Mouse (Mus musculus): ENCODE results near the gene Cmpk1. TPM values are rescaled to one million over a fixed set of nuclear protein-coding genes. Genes with fewer than 3 reads are reported as not detected.

The Cmpk1 gene
- total and polyA plus RNA-seq, 3 experiments: 27.2 to 115 (median 92.1) TPM

DNA sequence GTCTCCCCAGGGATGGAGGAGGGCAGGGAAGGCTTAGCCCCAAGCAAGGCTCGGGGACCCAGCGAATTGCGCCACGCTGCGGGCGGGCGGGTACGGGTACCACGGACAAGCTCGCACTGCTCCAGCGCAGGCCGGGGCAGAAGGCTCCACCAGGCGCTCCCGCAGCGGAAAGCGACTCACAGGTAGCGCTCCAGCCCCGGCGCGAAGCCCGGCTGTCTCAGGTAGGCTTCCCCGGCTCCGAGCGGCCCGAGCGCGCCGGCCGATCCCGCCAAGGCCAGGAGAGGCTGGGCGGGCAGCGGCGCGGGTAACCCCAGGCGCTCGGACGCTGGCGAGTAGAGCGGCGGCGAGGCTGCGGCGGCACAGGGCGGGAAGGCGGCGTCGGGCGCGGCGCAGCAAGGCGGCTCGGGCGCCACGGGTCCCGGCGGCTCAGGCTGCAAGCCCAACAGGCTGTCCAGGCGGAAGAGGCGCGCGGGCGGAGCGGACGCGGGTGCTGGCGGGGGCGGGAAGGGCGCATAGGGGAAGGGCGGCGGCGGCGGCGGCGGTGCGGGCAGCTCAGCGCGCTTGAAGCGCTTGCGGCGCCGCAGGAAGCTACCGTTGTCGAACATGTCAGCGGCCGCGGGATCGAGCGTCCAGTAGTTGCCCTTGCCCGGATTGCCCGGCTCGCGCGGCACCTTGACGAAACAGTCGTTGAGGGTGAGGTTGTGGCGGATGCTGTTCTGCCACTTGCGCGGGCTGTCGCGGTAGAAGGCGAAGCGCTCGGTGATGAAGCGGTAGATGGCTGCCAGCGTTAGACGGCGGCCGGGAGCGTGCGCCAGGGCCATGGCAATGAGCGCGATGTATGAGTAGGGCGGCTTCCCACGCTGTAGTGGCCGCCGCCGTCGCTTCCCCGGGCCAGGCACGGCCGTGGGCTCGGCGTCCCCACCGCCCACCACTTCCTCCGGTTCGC is 61.8 kb downstream of the Cmpk1 start:
- TF ChIP-seq BHLHE40 (IDR thresholded peaks at IDR 0.05; ENCODE audit: low read depth, low read length) (no peak), E2F4 (IDR thresholded peaks at IDR 0.05; ENCODE audit: insufficient replicate concordance, low read depth, low read length) (no peak), JUN (IDR thresholded peaks at IDR 0.05; ENCODE audit: insufficient read depth, low read depth, low read length) (no peak), TBP (conservative IDR thresholded peaks at IDR 0.05; ENCODE audit: low read depth, low read length) (no peak), GABPA (IDR thresholded peaks at IDR 0.05; ENCODE audit: insufficient replicate concordance, low read depth, low read length) (no peak), CHD2 (IDR thresholded peaks at IDR 0.05; ENCODE audit: low read length) (no peak), RAD21 (IDR thresholded peaks at IDR 0.05; ENCODE audit: low read depth, low read length) (no peak), MXI1 (IDR thresholded peaks at IDR 0.05; ENCODE audit: low read depth, low read length) (no peak), NRF1 (IDR thresholded peaks at IDR 0.05; ENCODE audit: low read depth, low read length) (no peak), MAX (IDR thresholded peaks at IDR 0.05; ENCODE audit: low read length) (no peak)
- no peaks in the 10 kb centered on the region for H3K27me3 ChIP-seq (replicated peaks)
- dilution Hi-C loops (cut with MboI; ENCODE audit: extremely low pct_ligation_motif_present, extremely low pct_unique_long_range_greater_than_20kb, low sequenced_read_pairs) (no loop called here), in situ Hi-C loops (cut with MboI; ENCODE audit: low pct_ligation_motif_present, low pct_unique_long_range_greater_than_20kb, low sequenced_read_pairs) (no loop called here)
- DNase-seq (ENCODE audit: extremely low read depth): no peak
- H3K4me3 ChIP-seq (replicated peaks in 1 of 3; ENCODE audit: low read depth in 2 of 3, low read length in 2 of 3, poor library complexity in 1 of 3): no peak overlapping the region
- no peak overlapping the region for H3K9ac ChIP-seq (ENCODE audit: insufficient read depth, low read depth)
- no peak overlapping the region for H3K27ac ChIP-seq (ENCODE audit: insufficient read depth, low read depth)
- H3K4me2 ChIP-seq (ENCODE audit: insufficient read depth, low read depth, poor library complexity, severe bottlenecking): no peak overlapping the region
- no peaks in the 10 kb centered on the region for H3K36me3 ChIP-seq (replicated peaks in 1 of 2; ENCODE audit: control insufficient read depth in 1 of 2, insufficient read depth in 1 of 2, low read length in 1 of 2)
- H3K79me2 ChIP-seq (replicated peaks; ENCODE audit: control insufficient read depth, extremely low read depth, insufficient read depth, poor library complexity, severe bottlenecking): no peaks in the 10 kb centered on the region
- peaks cover 0 to 10% of the 10 kb centered on the region in 2 experiments; a peak in 3 of 4 replicates for H3K4me1 ChIP-seq (ENCODE audit: control insufficient read depth in 1 of 2, insufficient read depth in 2 of 2)
- H3K9me3 ChIP-seq (replicated peaks; ENCODE audit: low read length): peaks cover 7% of the 10 kb centered on the region

- Histone ChIP-seq H3K27me3 (replicated peaks) (no peaks in the 10 kb centered on the region), H3K4me3 (replicated peaks in 1 of 3; ENCODE audit: low read depth in 2 of 3, low read length in 2 of 3, poor library complexity in 1 of 3) (no peak overlapping the region), H3K9ac (ENCODE audit: insufficient read depth, low read depth) (no peak overlapping the region), H3K27ac (ENCODE audit: insufficient read depth, low read depth) (no peak overlapping the region), H3K9me3 (replicated peaks; ENCODE audit: low read length) (no peaks in the 10 kb centered on the region), H3K4me1 (ENCODE audit: control insufficient read depth in 1 of 2, insufficient read depth in 2 of 2) (peaks cover 0 to 2% of the 10 kb centered on the region in 2 experiments; a peak in 1 of 4 replicates), H3K4me2 (ENCODE audit: insufficient read depth, low read depth, poor library complexity, severe bottlenecking) (no peak overlapping the region), H3K79me2 (replicated peaks; ENCODE audit: control insufficient read depth, extremely low read depth, insufficient read depth, poor library complexity, severe bottlenecking) (no peaks in the 10 kb centered on the region), H3K36me3 (replicated peaks in 1 of 2; ENCODE audit: control insufficient read depth in 1 of 2, insufficient read depth in 1 of 2, low read length in 1 of 2) (peaks cover 0 to 32% of the 10 kb centered on the region in 2 experiments)
- DNase-seq (ENCODE audit: extremely low read depth): peak; percentile 76
- in situ Hi-C loops (cut with MboI; ENCODE audit: low pct_ligation_motif_present, low pct_unique_long_range_greater_than_20kb, low sequenced_read_pairs) (no loop called here), dilution Hi-C loops (cut with MboI; ENCODE audit: extremely low pct_ligation_motif_present, extremely low pct_unique_long_range_greater_than_20kb, low sequenced_read_pairs) (no loop called here)
- TF ChIP-seq EP300 (IDR thresholded peaks at IDR 0.05; ENCODE audit: low read length) (no peak), RCOR1 (conservative IDR thresholded peaks at IDR 0.05; ENCODE audit: low read depth, low read length) (no peak), POLR2AphosphoS2 (IDR thresholded peaks at IDR 0.05; ENCODE audit: low read depth, low read length) (no peak), BHLHE40 (IDR thresholded peaks at IDR 0.05; ENCODE audit: low read depth, low read length) (no peak), GABPA (IDR thresholded peaks at IDR 0.05; ENCODE audit: insufficient replicate concordance, low read depth, low read length) (no peak), NRF1 (IDR thresholded peaks at IDR 0.05; ENCODE audit: low read depth, low read length) (no peak), ZC3H11A (IDR thresholded peaks at IDR 0.05; ENCODE audit: low read depth, low read length) (no peak), ETS1 (conservative IDR thresholded peaks at IDR 0.05; ENCODE audit: low read depth, low read length) (no peak), MEF2A (IDR thresholded peaks at IDR 0.05; ENCODE audit: borderline replicate concordance, low read depth, low read length) (no peak), MAZ (IDR thresholded peaks at IDR 0.05; ENCODE audit: low read depth, low read length) (no peak), USF1 (IDR thresholded peaks at IDR 0.05; ENCODE audit: low read depth, low read length) (no peak), CTCF (conservative IDR thresholded peaks at IDR 0.05 in 1 of 2, IDR thresholded peaks at IDR 0.05 in 1 of 2; ENCODE audit: low read depth in 2 of 2, low read length in 2 of 2) (peak; percentile 66 to 84), ELF1 (IDR thresholded peaks at IDR 0.05; ENCODE audit: low read depth, low read length) (no peak), SIN3A (IDR thresholded peaks at IDR 0.05; ENCODE audit: low read length) (no peak), ZKSCAN1 (IDR thresholded peaks at IDR 0.05; ENCODE audit: borderline replicate concordance, low read depth, low read length) (no peak), TCF12 (IDR thresholded peaks at IDR 0.05; ENCODE audit: low read depth, low read length) (no peak), IRF4 (IDR thresholded peaks at IDR 0.05; ENCODE audit: low read depth, low read length) (0 out of 2 replicates have a peak, but pooled peaks have one; percentile 12), USF2 (conservative IDR thresholded peaks at IDR 0.05; ENCODE audit: low read depth, low read length) (no peak), JUN (IDR thresholded peaks at IDR 0.05; ENCODE audit: insufficient read depth, low read depth, low read length) (no peak), CHD1 (IDR thresholded peaks at IDR 0.05; ENCODE audit: low read depth, low read length) (no peak), POLR2A (IDR thresholded peaks at IDR 0.05; ENCODE audit: low read depth, low read length) (no peak), PAX5 (IDR thresholded peaks at IDR 0.05; ENCODE audit: low read length) (no peak), TBP (conservative IDR thresholded peaks at IDR 0.05; ENCODE audit: low read depth, low read length) (no peak), UBTF (IDR thresholded peaks at IDR 0.05; ENCODE audit: low read depth, low read length) (no peak), MXI1 (IDR thresholded peaks at IDR 0.05; ENCODE audit: low read depth, low read length) (no peak), RAD21 (IDR thresholded peaks at IDR 0.05; ENCODE audit: low read depth, low read length) (peak; percentile 67), MAFK (IDR thresholded peaks at IDR 0.05; ENCODE audit: insufficient replicate concordance, low read length) (no peak)
Measured at GRCm38 (mm10) chr4:114917091-114917490, 70.0 kb downstream of the Cmpk1 start.

Data from CH12.LX (cell line).